Mouse (Mus musculus) thymus, adult 2 months (tissue): ENCODE results near the gene Slc5a4a.

ENCODE experiments used
- CTCF ChIP-seq: fragments of 200-500 bp; IDR thresholded peaks from 2 replicates; pipeline ENCODE4 v1.5.1; 2012; ENCODE audit warnings: mild to moderate bottlenecking, control low read depth, low read length, moderate library complexity, borderline replicate concordance; ENCODE audit not compliant: control insufficient read depth, poor library complexity, insufficient read depth; ENCODE audit errors: extremely low read depth
- POLR2A ChIP-seq: fragments of 200-500 bp; IDR thresholded peaks from 2 replicates; pipeline ENCODE4 v1.6.1; 2012; ENCODE audit warnings: mild to moderate bottlenecking, low read length, control low read depth, moderate library complexity; ENCODE audit not compliant: control insufficient read depth, poor library complexity, insufficient read depth; ENCODE audit errors: extremely low read depth

GRCm38 (mm10) chr10:76209241-76209640 lies 62.0 kb downstream of the Slc5a4a start:
- no peak for TF ChIP-seq CTCF
- no peak for TF ChIP-seq POLR2A
